ENCODE assay signal across 15 mouse cellular contexts in genomic region chr11:72481952-72482351, GRCm38 (mm10). TPM values are rescaled to one million over a fixed set of nuclear protein-coding genes. Genes with fewer than 3 reads are reported as not detected.
A peak's percentile ranks its signal among the peaks of the same experiment; 100 is the strongest.
DNase-seq lines count a peak whose midpoint lies in the region; ATAC-seq and TF ChIP-seq lines count a peak whose summit lies in the region.
"Had no signal": no experiment of that assay in that cellular context is flagged by ENCODE, and none has a peak within 500 bp of the region (broad histone marks: within the 10 kb centered on the region; RNA-seq: fewer than 3 reads in every experiment).

No protein-coding gene starts in this region.

- peaks cover 38% of the 10 kb centered on the region for H3K4me1 ChIP-seq in heart, embryonic 11.5 days (ENCODE audit: control insufficient read depth, insufficient read depth, low read length)
- peaks cover 96% of the 10 kb centered on the region for H3K4me1 ChIP-seq in G1E (ENCODE audit: insufficient read depth, low read depth, low read length)
- H3K4me1 ChIP-seq in embryonic facial prominence, embryonic 10.5 days: peaks cover 40% of the 10 kb centered on the region
- H3K4me1 ChIP-seq in liver, embryonic 16.5 days (ENCODE audit: control insufficient read depth, low read depth, low read length): peaks cover 42% of the 10 kb centered on the region

- H3K36me3 ChIP-seq in heart, embryonic 11.5 days (ENCODE audit: control insufficient read depth, insufficient read depth, low read length): no peaks in the 10 kb centered on the region
- H3K36me3 ChIP-seq in G1E (replicated peaks): peaks cover 94% of the 10 kb centered on the region
- H3K36me3 ChIP-seq in embryonic facial prominence, embryonic 10.5 days (replicated peaks): no peaks in the 10 kb centered on the region
- no peaks in the 10 kb centered on the region for H3K36me3 ChIP-seq in liver, embryonic 16.5 days (ENCODE audit: control insufficient read depth, insufficient read depth)
- H3K36me3 ChIP-seq: heart, embryonic 15.5 days; hindbrain, embryonic 13.5 days; lung, embryonic 15.5 days; midbrain, embryonic 13.5 days had no signal

- H3K9ac ChIP-seq in heart, embryonic 11.5 days (ENCODE audit: low read depth, low read length): no peak overlapping the region; the same call in 1 of the 2 replicates
- no peak overlapping the region for H3K9ac ChIP-seq in liver, embryonic 16.5 days (ENCODE audit: low read depth, low read length)
- H3K9ac ChIP-seq: heart, embryonic 15.5 days; lung, embryonic 15.5 days; midbrain, embryonic 13.5 days had no signal

- TF ChIP-seq CTCF in G1E (IDR thresholded peaks at IDR 0.05; ENCODE audit: low read depth, low read length): no peak

- H3K9me3 ChIP-seq in heart, embryonic 11.5 days (replicated peaks; ENCODE audit: control insufficient read depth, low read length): no peaks in the 10 kb centered on the region
- H3K9me3 ChIP-seq in G1E (replicated peaks): no peaks in the 10 kb centered on the region
- no peaks in the 10 kb centered on the region for H3K9me3 ChIP-seq in embryonic facial prominence, embryonic 10.5 days
- H3K9me3 ChIP-seq in liver, embryonic 16.5 days (replicated peaks; ENCODE audit: control insufficient read depth, low read length): no peaks in the 10 kb centered on the region
- H3K9me3 ChIP-seq: heart, embryonic 15.5 days; hindbrain, embryonic 13.5 days; lung, embryonic 15.5 days; midbrain, embryonic 13.5 days had no signal

- DNase-seq in heart, adult 9 months (ENCODE audit: low spot score in 2 of 2): no peak
- no peak for DNase-seq in G1E (ENCODE audit: low spot score)
- DNase-seq in embryonic facial prominence, embryonic 10.5 days (ENCODE audit: low spot score): no peak
- DNase-seq in right cerebral cortex, adult 18-20 months: no peak
- DNase-seq in kidney, postnatal 36 days: no peak
- no peak for DNase-seq in urinary bladder, postnatal 25 days (ENCODE audit: low spot score)
- DNase-seq: cerebellum, postnatal 36 days; kidney, adult 8-10 months had no signal

- peaks cover 2% of the 10 kb centered on the region; the same call in 1 of the 2 replicates for H3K27me3 ChIP-seq in heart, embryonic 11.5 days (ENCODE audit: control insufficient read depth, insufficient read depth, low read length)
- H3K27me3 ChIP-seq in G1E (ENCODE audit: insufficient read depth, low read length): no peaks in the 10 kb centered on the region
- peaks cover 16% of the 10 kb centered on the region for H3K27me3 ChIP-seq in embryonic facial prominence, embryonic 10.5 days (replicated peaks; ENCODE audit: low read depth, poor library complexity, severe bottlenecking)
- no peaks in the 10 kb centered on the region for H3K27me3 ChIP-seq in liver, embryonic 16.5 days (ENCODE audit: control insufficient read depth, insufficient read depth, low read depth, low read length)
- H3K27me3 ChIP-seq: hindbrain, embryonic 13.5 days; lung, embryonic 15.5 days had no signal

- peak overlapping the region; percentile 32; the same call in 1 of the 2 replicates for H3K4me2 ChIP-seq in heart, embryonic 11.5 days
- peak overlapping the region; percentile 10; the same call in 1 of the 2 replicates for H3K4me2 ChIP-seq in liver, embryonic 16.5 days (ENCODE audit: low read depth, low read length)
- H3K4me2 ChIP-seq: heart, embryonic 15.5 days; hindbrain, embryonic 13.5 days; lung, embryonic 15.5 days; midbrain, embryonic 13.5 days had no signal

- peak; percentile 91 for ATAC-seq in heart, embryonic 11.5 days (replicated peaks; ENCODE audit: insufficient number of reproducible peaks, low FRiP score, low TSS enrichment)
- ATAC-seq in G1E (ENCODE audit: extremely low read depth, insufficient number of reproducible peaks, low FRiP score, poor library complexity, severe bottlenecking): peak; percentile 65
- ATAC-seq in liver, embryonic 16.5 days (ENCODE audit: low read depth): peak; percentile 80
- ATAC-seq: midbrain, embryonic 13.5 days had no signal

- 45% methylated on average over 4 of the region's 4 CpGs for WGBS in heart, embryonic 11.5 days (ENCODE audit: insufficient replicate concordance)
- 89% methylated on average over 4 of the region's 4 CpGs for WGBS in embryonic facial prominence, embryonic 10.5 days
- WGBS in liver, embryonic 16.5 days (ENCODE audit: insufficient replicate concordance): 11% methylated on average over 4 of the region's 4 CpGs

- H3K27ac ChIP-seq in heart, embryonic 11.5 days (ENCODE audit: low read depth, low read length): peak overlapping the region; percentile 86
- 0 out of 2 replicates have a peak overlapping the region, but pooled peaks have one; percentile 3 for H3K27ac ChIP-seq in embryonic facial prominence, embryonic 10.5 days (replicated peaks)
- H3K27ac ChIP-seq in liver, embryonic 16.5 days (ENCODE audit: low read length): peak overlapping the region; percentile 53
- H3K27ac ChIP-seq: heart, embryonic 15.5 days; hindbrain, embryonic 13.5 days; lung, embryonic 15.5 days; midbrain, embryonic 13.5 days had no signal

- no peak overlapping the region for H3K4me3 ChIP-seq in heart, embryonic 11.5 days (ENCODE audit: low read depth, low read length)
- peak overlapping the region; percentile 66; the same call in 1 of the 2 replicates for H3K4me3 ChIP-seq in G1E (ENCODE audit: low read depth, low read length)
- H3K4me3 ChIP-seq in embryonic facial prominence, embryonic 10.5 days: no peak overlapping the region
- H3K4me3 ChIP-seq in liver, embryonic 16.5 days (ENCODE audit: low read depth, low read length): no peak overlapping the region
- H3K4me3 ChIP-seq: heart, embryonic 15.5 days; hindbrain, embryonic 13.5 days; lung, embryonic 15.5 days; midbrain, embryonic 13.5 days had no signal

RNA-seq across cellular contexts. Expression of gene Spns2, which starts 7.8 kb away (rescaled TPM):
- polyA plus RNA-seq in heart, embryonic 11.5 days (2014; fragmentation: Nextera tagmentation; extraction: Ambion mirVana): 4.0 and 4.6 TPM in 2 replicates
- total RNA-seq in G1E (2014; fragmentation: Nextera tagmentation): 129 and 145 TPM in 2 replicates
- total RNA-seq in G1E (2017): 29.3 and 40.8 TPM in 2 replicates
- 69.2 and 113 TPM in 2 replicates for polyA plus RNA-seq in G1E (2012)
- polyA plus RNA-seq in embryonic facial prominence, embryonic 10.5 days (2016; fragmentation: Nextera tagmentation; extraction: Ambion mirVana): 3.3 TPM in 2 replicates
- polyA plus RNA-seq in liver, embryonic 16.5 days (2015; fragmentation: Nextera tagmentation; extraction: Ambion mirVana): 3.7 and 5.7 TPM in 2 replicates

RNA-seq across cellular contexts. Expression of gene Mybbp1a, which starts 40.8 kb away (rescaled TPM):
- 93.8 and 101 TPM in 2 replicates for polyA plus RNA-seq in heart, embryonic 11.5 days (2014; fragmentation: Nextera tagmentation; extraction: Ambion mirVana)
- total RNA-seq in G1E (2014; fragmentation: Nextera tagmentation) (496 and 593 TPM in 2 replicates), G1E (2017) (96.8 and 125 TPM in 2 replicates)
- 195 and 253 TPM in 2 replicates for polyA plus RNA-seq in G1E (2012)
- 257 and 263 TPM in 2 replicates for polyA plus RNA-seq in embryonic facial prominence, embryonic 10.5 days (2016; fragmentation: Nextera tagmentation; extraction: Ambion mirVana)
- 62.3 and 68.2 TPM in 2 replicates for polyA plus RNA-seq in liver, embryonic 16.5 days (2015; fragmentation: Nextera tagmentation; extraction: Ambion mirVana)

RNA-seq across cellular contexts. Expression of gene Ggt6, which starts 46.6 kb away (rescaled TPM):
- polyA plus RNA-seq in heart, embryonic 11.5 days (2014; fragmentation: Nextera tagmentation; extraction: Ambion mirVana): not detected in 2 replicates
- not detected in 2 replicates for total RNA-seq in G1E (2014; fragmentation: Nextera tagmentation)
- total RNA-seq in G1E (2017): 0.05 TPM in 1 of 2 replicates, not detected in the other
- polyA plus RNA-seq in G1E (2012): not detected in 2 replicates
- polyA plus RNA-seq in embryonic facial prominence, embryonic 10.5 days (2016; fragmentation: Nextera tagmentation; extraction: Ambion mirVana): 0.10 TPM in 1 of 2 replicates, not detected in the other
- polyA plus RNA-seq in liver, embryonic 16.5 days (2015; fragmentation: Nextera tagmentation; extraction: Ambion mirVana): 0.25 and 0.94 TPM in 2 replicates
- total RNA-seq: left cerebral cortex, postnatal 25 days had no signal
- polyA plus RNA-seq: heart, embryonic 15.5 days; hindbrain, embryonic 13.5 days; midbrain, embryonic 13.5 days had no signal

Comparison
In these comparisons a context has a peak if more than half of its experiments do, and no peak if none do; other contexts are left out.
1. H3K27ac ChIP-seq: peak in every context shown above with its lines; median percentile 86 in heart, embryonic 11.5 days; 53 in liver, embryonic 16.5 days; 3 in embryonic facial prominence, embryonic 10.5 days.
2. RNA of gene Spns2, which starts 7.8 kb away (polyA plus RNA-seq): 69.2 to 113 TPM in G1E; 3.7 to 5.7 TPM in liver, embryonic 16.5 days, 4.0 to 4.6 TPM in heart, embryonic 11.5 days and 3.3 TPM in embryonic facial prominence, embryonic 10.5 days; every median in the first group is over 10 times any median in the second.
3. Peak in every context shown above with its lines, with median percentiles within 50 percentile points of each other: ATAC-seq.